Mouse (Mus musculus) lung, postnatal 0 days (tissue): ENCODE measurements around the gene Dnali1.

Experiments used
- CTCF ChIP-seq: IDR thresholded peaks from 2 replicates; pipeline ENCODE4 v1.5.1; 2016; ENCODE audit warnings: antibody characterized with exemption, mild to moderate bottlenecking
- EP300 ChIP-seq: IDR thresholded peaks from 2 replicates; pipeline ENCODE4 v1.6.1; 2016; ENCODE audit warnings: antibody characterized with exemption, mild to moderate bottlenecking, control low read depth

DNA sequence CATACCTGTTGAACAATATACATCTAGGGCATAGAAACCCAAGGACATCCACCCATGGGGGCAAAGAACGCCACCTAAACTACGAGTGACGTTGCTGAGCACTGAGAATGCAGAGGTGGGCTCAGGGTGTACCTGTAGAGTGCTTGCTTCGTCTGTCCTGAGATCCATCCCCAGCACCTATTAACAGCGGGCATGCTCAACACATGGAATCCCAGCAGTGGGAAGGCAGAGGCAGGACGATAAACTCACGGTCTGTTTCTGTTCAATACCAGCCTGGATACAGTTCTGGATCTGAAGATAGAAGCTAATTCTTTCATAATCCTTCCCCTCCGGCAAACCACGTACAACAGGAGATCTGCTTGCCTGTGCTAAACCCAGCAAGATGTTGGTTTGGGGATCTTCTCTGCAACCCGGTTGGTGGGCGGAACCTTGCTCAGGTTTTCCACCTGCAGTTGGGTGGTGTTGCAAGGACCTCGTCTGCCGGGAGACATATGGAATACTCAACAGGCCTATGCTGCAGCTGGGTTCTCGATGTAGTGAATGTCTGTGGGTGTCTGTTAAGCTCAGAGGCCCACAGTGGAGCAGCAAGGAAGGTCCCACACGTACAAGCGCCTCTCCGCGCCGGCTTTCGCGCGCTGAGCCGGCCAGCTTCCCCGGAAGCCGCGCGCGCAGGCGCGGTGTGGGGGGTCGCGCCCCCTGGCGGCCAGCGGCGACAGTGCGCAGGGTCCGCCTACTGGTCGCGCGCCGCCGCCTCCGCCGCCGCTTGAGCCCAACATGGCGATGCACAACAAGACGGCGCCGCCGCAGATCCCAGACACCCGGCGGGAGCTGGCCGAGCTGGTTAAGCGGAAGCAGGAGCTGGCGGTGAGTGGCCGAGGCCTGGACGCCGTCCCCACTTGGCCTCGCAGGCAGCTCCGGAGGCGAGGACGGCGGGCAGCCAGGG, 19.2 kb upstream of the Dnali1 start, which contains the start of gene Meaf6:
- TF ChIP-seq CTCF: peak; percentile 82
- TF ChIP-seq EP300: no peak
